In genomic region chr13:90012620-90013019, GRCm38 (mm10) we compare ENCODE assay signal across 29 mouse cellular contexts.
DNase-seq lines count a peak whose midpoint lies in the region; ATAC-seq and TF ChIP-seq lines count a peak whose summit lies in the region.
"Had no signal": no experiment of that assay in that cellular context is flagged by ENCODE, and none has a peak within 500 bp of the region (broad histone marks: within the 10 kb centered on the region; RNA-seq: fewer than 3 reads in every experiment).

No protein-coding gene starts in this region.

- H3K4me2 ChIP-seq in heart, embryonic 12.5 days = peak overlapping the region; percentile 57
- peak overlapping the region; percentile 46 for H3K4me2 ChIP-seq in heart, postnatal 0 days (ENCODE audit: low read depth, low read length)
- peak overlapping the region; percentile 45; the same call in 1 of the 2 replicates for H3K4me2 ChIP-seq in lung, embryonic 16.5 days (ENCODE audit: low read depth, low read length)
- H3K4me2 ChIP-seq: embryonic facial prominence, embryonic 15.5 days; forebrain, embryonic 12.5 days; hindbrain, embryonic 13.5 days; limb, embryonic 13.5 days; midbrain, embryonic 13.5 days; neural tube, embryonic 13.5 days had no signal

- H3K9me3 ChIP-seq in heart, embryonic 12.5 days (replicated peaks) = no peaks in the 10 kb centered on the region
- no peaks in the 10 kb centered on the region for H3K9me3 ChIP-seq in heart, postnatal 0 days (replicated peaks; ENCODE audit: control insufficient read depth, low read length)
- H3K9me3 ChIP-seq in lung, embryonic 16.5 days (ENCODE audit: control insufficient read depth, low read length) = no peaks in the 10 kb centered on the region
- H3K9me3 ChIP-seq: embryonic facial prominence, embryonic 10.5 days; embryonic facial prominence, embryonic 15.5 days; forebrain, embryonic 12.5 days; hindbrain, embryonic 13.5 days; limb, embryonic 13.5 days; midbrain, embryonic 13.5 days; neural tube, embryonic 13.5 days had no signal

- H3K36me3 ChIP-seq in heart, embryonic 12.5 days = no peaks in the 10 kb centered on the region
- 0 out of 2 replicates have a peak, but pooled peaks cover 2% of the 10 kb centered on the region for H3K36me3 ChIP-seq in heart, postnatal 0 days (replicated peaks; ENCODE audit: control insufficient read depth, insufficient read depth, low read length)
- H3K36me3 ChIP-seq in lung, embryonic 16.5 days (ENCODE audit: control insufficient read depth, insufficient read depth, low read length) = no peaks in the 10 kb centered on the region
- H3K36me3 ChIP-seq: embryonic facial prominence, embryonic 10.5 days; embryonic facial prominence, embryonic 15.5 days; forebrain, embryonic 12.5 days; hindbrain, embryonic 13.5 days; limb, embryonic 13.5 days; midbrain, embryonic 13.5 days; neural tube, embryonic 13.5 days had no signal

- H3K27ac ChIP-seq in heart, embryonic 12.5 days (ENCODE audit: poor library complexity, severe bottlenecking) = peak overlapping the region; percentile 97
- peak overlapping the region; percentile 93 for H3K27ac ChIP-seq in heart, postnatal 0 days (ENCODE audit: low read depth)
- H3K27ac ChIP-seq in lung, embryonic 16.5 days (ENCODE audit: low read length) = no peak overlapping the region
- H3K27ac ChIP-seq: embryonic facial prominence, embryonic 10.5 days; embryonic facial prominence, embryonic 15.5 days; forebrain, embryonic 12.5 days; hindbrain, embryonic 13.5 days; kidney, postnatal 0 days; limb, embryonic 13.5 days; liver, embryonic 14.5 days; midbrain, embryonic 13.5 days; neural tube, embryonic 13.5 days; stomach, postnatal 0 days had no signal

- ATAC-seq in heart, embryonic 12.5 days (ENCODE audit: insufficient number of reproducible peaks, low FRiP score) = 0 out of 2 replicates have a peak, but pooled peaks have one; percentile 70
- ATAC-seq in heart, postnatal 0 days (ENCODE audit: insufficient read depth, low read depth) = peak; percentile 61
- ATAC-seq in lung, embryonic 16.5 days (ENCODE audit: low read depth) = no peak
- ATAC-seq: forebrain, postnatal 0 days; intestine, embryonic 16.5 days; midbrain, embryonic 13.5 days had no signal

- H3K4me1 ChIP-seq in heart, embryonic 12.5 days (replicated peaks) = peaks cover 19% of the 10 kb centered on the region
- peaks cover 33% of the 10 kb centered on the region for H3K4me1 ChIP-seq in heart, postnatal 0 days (ENCODE audit: control insufficient read depth, insufficient read depth)
- peaks cover 9% of the 10 kb centered on the region; the same call in 1 of the 2 replicates for H3K4me1 ChIP-seq in lung, embryonic 16.5 days (replicated peaks; ENCODE audit: control insufficient read depth, insufficient read depth, low read length)
- H3K4me1 ChIP-seq: embryonic facial prominence, embryonic 15.5 days; forebrain, embryonic 12.5 days; hindbrain, embryonic 13.5 days; midbrain, embryonic 13.5 days; neural tube, embryonic 13.5 days had no signal

- 0 out of 2 replicates have a peak overlapping the region, but pooled peaks have one; percentile 11 for H3K4me3 ChIP-seq in heart, embryonic 12.5 days
- H3K4me3 ChIP-seq in heart, postnatal 0 days (ENCODE audit: low read depth, low read length) = peak overlapping the region; percentile 15; the same call in 1 of the 2 replicates
- no peak overlapping the region for H3K4me3 ChIP-seq in lung, embryonic 16.5 days (ENCODE audit: low read length)
- H3K4me3 ChIP-seq: embryonic facial prominence, embryonic 10.5 days; embryonic facial prominence, embryonic 15.5 days; forebrain, embryonic 12.5 days; hindbrain, embryonic 13.5 days; limb, embryonic 13.5 days; midbrain, embryonic 13.5 days; neural tube, embryonic 13.5 days had no signal

- no peak for TF ChIP-seq CTCF in heart, postnatal 0 days (IDR thresholded peaks at IDR 0.05; ENCODE audit: low read depth)

- intact Hi-C loops in heart, postnatal 14 days (cut with DNase I) = no loop called here

- no peak for TF ChIP-seq EP300 in heart, postnatal 0 days (IDR thresholded peaks at IDR 0.05; ENCODE audit: low read depth)

- no peak for DNase-seq in heart, postnatal 14 days
- DNase-seq in heart, postnatal 0 days (ENCODE audit: low spot score) = no peak
- DNase-seq in heart, adult 11 months = no peak
- no peak for DNase-seq in lung, adult 18-20 months
- DNase-seq in cerebellum, adult 8-10 months = no peak
- DNase-seq: adrenal gland, postnatal 25 days; B cell, adult 2 months; cerebellum, adult 11-12 months; cerebellum, postnatal 10 days; forebrain, postnatal 0 days; kidney, adult 8-10 months; kidney, postnatal 4 days; lung, postnatal 4 days; right cerebral cortex, postnatal 4 days; thymus, adult 18-20 months; thymus, postnatal 25 days had no signal

- WGBS in heart, embryonic 12.5 days = 24% methylated on average over 3 of the region's 3 CpGs
- 13% methylated on average over 3 of the region's 3 CpGs for WGBS in heart, postnatal 0 days
- WGBS in lung, embryonic 16.5 days = 34% methylated on average over 3 of the region's 3 CpGs

- no peaks in the 10 kb centered on the region for H3K27me3 ChIP-seq in heart, embryonic 12.5 days (replicated peaks)
- no peaks in the 10 kb centered on the region for H3K27me3 ChIP-seq in heart, postnatal 0 days (ENCODE audit: control insufficient read depth, insufficient read depth, low read length)
- H3K27me3 ChIP-seq in lung, embryonic 16.5 days (ENCODE audit: control insufficient read depth, insufficient read depth, low read depth, low read length) = no peaks in the 10 kb centered on the region
- H3K27me3 ChIP-seq: embryonic facial prominence, embryonic 15.5 days; forebrain, embryonic 12.5 days; hindbrain, embryonic 13.5 days; limb, embryonic 13.5 days; midbrain, embryonic 13.5 days; neural tube, embryonic 13.5 days had no signal

- no peak overlapping the region for H3K9ac ChIP-seq in heart, embryonic 12.5 days
- H3K9ac ChIP-seq in heart, postnatal 0 days (replicated peaks; ENCODE audit: low read depth, low read length) = no peak overlapping the region
- no peak overlapping the region for H3K9ac ChIP-seq in lung, embryonic 16.5 days (ENCODE audit: low read length)
- H3K9ac ChIP-seq: embryonic facial prominence, embryonic 15.5 days; forebrain, embryonic 12.5 days; forebrain, postnatal 0 days; hindbrain, embryonic 13.5 days; limb, embryonic 13.5 days; liver, embryonic 14.5 days; midbrain, embryonic 13.5 days; neural tube, embryonic 13.5 days had no signal
